Mouse (Mus musculus): ENCODE data around the gene Eif4ebp2.
A peak's percentile ranks its signal among the peaks of the same experiment; 100 is the strongest.

Eif4ebp2 gene

DNA sequence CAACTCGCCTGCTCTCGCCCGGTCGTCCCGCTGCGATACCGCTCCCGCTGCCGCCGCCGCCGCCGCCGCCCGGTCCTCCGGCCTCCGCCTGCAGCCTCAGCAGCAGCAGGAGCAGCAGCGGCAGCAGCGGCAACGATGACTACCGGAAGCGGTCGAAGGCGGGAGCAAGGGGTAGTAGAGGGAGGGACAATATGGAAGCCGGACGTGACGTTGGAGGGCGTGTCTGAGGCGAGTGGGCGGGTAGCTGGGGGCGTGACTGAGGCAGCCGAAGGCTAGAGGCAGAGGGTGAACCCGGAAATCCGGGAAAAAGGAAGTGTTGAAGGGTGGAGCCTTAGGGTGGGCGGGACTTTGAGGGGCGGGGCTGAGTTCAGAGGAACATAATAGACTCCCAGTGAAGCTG, at the start of gene Eif4ebp2:
Gene Eif4ebp2, minus strand, starts transcription at position 17 of the 400 bp plus-strand sequence.
- peak; percentile 93 for DNase-seq (ENCODE audit: low read depth, low spot score)

DNA sequence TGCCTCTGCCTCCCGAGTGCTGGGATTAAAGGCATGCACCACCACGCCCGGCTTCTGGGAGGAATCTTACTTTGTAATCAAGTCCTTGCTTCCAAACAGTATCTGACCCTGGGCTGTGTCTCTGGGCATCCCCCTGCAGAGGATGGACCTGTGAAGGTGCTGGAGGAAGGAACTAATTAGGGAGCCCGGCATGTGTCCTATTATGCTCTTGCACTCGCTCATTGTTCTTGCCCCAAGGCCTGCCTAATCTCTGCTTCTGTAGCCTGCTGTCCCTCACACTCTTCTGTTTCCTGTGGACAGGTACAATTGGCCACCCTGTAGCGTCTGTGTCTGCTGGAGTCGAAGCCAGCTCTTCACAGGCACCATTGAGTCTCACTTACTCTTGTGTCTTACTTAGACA, 48.3 kb upstream of the Eif4ebp2 start:
- no peak for DNase-seq (ENCODE audit: low read depth, low spot score)

- no peak for DNase-seq (ENCODE audit: low read depth, low spot score)
Measured at GRCm38 (mm10) chr10:61499505-61500466, 47.3 kb upstream of the Eif4ebp2 start.

DNA sequence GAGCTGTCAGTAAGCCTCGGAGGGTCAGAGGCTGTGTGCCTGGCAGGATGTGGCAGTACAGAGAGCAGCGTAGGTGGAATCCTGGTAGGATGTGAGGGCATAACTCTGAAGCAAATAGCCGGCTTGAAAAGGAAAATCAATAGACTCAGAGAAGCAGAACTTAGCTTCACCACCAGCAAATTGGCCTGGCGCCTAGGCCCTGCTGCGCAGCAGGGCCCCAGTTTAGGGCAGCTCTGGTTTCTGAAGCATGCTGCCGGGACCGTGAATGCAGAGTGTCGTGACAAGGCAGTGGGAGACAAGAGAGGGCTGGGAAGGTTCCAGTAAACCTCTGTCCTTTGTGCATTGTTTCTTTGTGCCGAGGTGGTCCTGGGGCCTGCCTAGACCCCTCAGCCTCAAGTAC, 43.8 kb upstream of the Eif4ebp2 start:
- DNase-seq (ENCODE audit: low read depth, low spot score) = no peak

DNA sequence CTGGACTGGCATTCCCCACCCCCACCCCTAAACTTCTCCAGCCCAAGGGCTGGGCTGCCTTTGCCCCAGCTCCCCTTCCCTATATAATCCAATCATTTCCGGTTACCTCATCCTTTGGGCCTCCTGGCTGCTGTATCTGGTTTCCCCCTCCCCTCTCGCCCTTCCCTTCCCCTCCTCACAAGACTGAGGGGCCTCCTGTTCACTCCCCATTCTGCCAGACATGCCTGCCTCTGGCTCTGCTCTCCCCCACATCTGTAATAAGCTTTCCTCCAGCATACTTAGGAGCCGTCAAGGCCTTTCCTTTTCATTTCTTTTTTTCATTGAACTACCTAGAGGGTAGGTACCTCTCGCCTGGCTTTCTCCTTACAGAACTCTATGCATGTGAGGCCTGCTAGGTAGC, 43.0 kb upstream of the Eif4ebp2 start:
- DNase-seq (ENCODE audit: low read depth, low spot score) = no peak

DNA sequence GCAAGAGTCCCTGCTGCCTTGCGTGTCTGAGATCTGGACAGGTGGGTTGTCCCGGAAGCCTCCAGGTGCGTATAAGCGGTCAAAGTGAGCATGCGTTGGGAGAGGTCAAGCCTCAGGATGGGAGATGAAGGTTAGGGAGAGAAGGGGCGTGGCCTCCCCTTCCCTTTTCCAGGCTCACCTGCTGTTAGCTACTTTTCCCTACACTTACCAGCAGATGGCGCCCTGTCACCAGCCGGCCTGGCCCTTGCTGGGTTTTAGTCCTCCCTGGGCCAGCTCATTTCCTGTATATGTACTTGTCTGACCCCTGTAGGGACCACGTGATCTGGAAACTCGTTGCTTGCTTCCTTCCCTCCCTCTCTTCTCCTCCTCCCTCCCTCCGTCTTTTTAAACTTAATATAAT, 39.6 kb upstream of the Eif4ebp2 start:
- peak; percentile 74 for DNase-seq (ENCODE audit: low read depth, low spot score)

- no peak for DNase-seq (ENCODE audit: low read depth, low spot score)
Measured at GRCm38 (mm10) chr10:61491573-61491972, 39.1 kb upstream of the Eif4ebp2 start.

GRCm38 (mm10) chr10:61488522-61489110, 36.2 kb upstream of the Eif4ebp2 start:
- DNase-seq (ENCODE audit: low read depth, low spot score) = no peak

DNA sequence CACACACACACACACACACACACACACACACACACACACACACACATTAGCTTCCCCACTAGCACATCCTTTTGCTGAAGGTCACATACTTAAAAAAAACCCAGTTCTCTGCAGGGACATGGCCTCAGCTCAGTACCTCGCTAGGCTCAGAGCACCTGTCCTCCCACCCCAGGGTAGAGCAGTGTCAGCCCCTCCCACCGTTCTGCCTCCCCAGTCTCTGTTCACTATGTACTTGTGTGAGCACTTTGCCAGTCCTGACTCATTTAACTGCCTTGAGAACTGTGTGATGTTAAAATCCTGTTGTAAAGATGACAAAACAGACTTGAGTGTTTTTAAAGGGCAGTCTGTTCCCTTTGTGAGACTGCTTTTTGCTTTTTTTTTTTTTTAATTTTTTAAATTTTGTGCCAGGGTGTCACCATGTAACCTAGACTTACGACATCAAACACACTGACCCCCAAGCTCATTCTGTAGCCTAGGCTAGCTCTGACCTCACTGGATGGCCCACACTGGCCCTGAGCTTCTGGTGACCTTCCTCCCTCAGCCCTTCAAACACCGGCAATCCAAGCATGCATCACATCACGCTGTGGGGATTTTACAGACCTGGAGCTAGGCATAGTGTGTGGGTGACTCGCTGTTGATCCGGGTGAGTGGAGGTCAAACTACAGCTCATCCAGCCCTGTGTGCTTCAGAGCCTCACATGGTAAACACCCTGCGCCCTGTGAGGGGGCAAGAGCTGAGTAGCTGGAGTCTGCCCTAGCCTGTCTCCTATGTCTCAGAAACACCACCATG, 34.3 kb upstream of the Eif4ebp2 start:
- DNase-seq (ENCODE audit: low read depth, low spot score) = no peak

- DNase-seq (ENCODE audit: low read depth, low spot score) = no peak
Measured at GRCm38 (mm10) chr10:61484801-61485200, 32.3 kb upstream of the Eif4ebp2 start.

DNA sequence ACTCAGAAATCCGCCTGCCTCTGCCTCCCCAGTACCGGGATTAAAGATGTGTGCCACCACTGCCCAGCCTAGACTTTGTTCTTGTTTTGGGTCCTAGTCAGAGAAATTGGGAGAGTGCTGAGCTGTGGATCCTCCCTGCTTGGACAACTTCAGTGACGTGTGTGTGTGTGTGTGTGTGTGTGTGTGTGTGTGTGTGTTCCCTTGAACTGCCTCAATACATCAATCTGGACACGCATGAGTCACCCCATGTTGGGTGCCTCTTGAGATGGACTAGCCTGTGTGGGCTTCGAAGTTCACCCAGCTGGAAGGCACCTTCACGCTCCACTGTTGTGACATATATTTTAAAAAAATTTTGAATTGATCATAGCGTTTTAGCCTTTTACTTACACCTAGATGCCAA, 30.3 kb upstream of the Eif4ebp2 start:
- DNase-seq (ENCODE audit: low read depth, low spot score) = no peak

- no peak for DNase-seq (ENCODE audit: low read depth, low spot score)
Measured at GRCm38 (mm10) chr10:61480488-61480887, 28.0 kb upstream of the Eif4ebp2 start.

GRCm38 (mm10) chr10:61479927-61480326, 27.5 kb upstream of the Eif4ebp2 start:
- no peak for DNase-seq (ENCODE audit: low read depth, low spot score)

GRCm38 (mm10) chr10:61479461-61479860, 27.0 kb upstream of the Eif4ebp2 start:
- no peak for DNase-seq (ENCODE audit: low read depth, low spot score)

GRCm38 (mm10) chr10:61476440-61477165, 24.1 kb upstream of the Eif4ebp2 start:
- no peak for DNase-seq (ENCODE audit: low read depth, low spot score)

GRCm38 (mm10) chr10:61475594-61476439, 23.4 kb upstream of the Eif4ebp2 start, which contains the start of gene Lrrc20:
Lrrc20 (plus strand) TSS chr10:61475801.
- peak; percentile 95 for DNase-seq (ENCODE audit: low read depth, low spot score)

- DNase-seq (ENCODE audit: low read depth, low spot score) = no peak
Measured at GRCm38 (mm10) chr10:61474344-61474743, 21.9 kb upstream of the Eif4ebp2 start.

DNA sequence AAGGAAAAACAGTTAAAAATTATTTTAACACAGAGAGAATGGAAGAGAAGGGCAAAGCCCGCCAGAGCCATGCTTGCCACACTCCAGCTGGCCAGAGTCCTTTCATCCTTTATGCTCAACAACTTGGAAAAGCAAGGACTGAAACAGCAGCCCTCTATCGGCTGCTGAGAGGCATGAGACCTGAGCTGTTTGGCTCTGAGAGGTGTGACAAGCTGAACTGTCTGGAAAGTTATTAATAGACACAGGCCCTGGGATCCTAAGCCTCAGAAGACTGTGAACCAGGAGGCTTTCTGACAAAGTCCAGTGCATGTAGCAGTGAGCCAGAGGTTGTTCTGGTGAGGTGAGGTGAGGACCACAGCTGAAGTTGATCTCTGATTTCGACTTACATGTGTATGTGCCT, 21.2 kb upstream of the Eif4ebp2 start:
- no peak for DNase-seq (ENCODE audit: low read depth, low spot score)

GRCm38 (mm10) chr10:61468900-61469299, 16.4 kb upstream of the Eif4ebp2 start:
- DNase-seq (ENCODE audit: low read depth, low spot score) = no peak

- no peak for DNase-seq (ENCODE audit: low read depth, low spot score)
Measured at GRCm38 (mm10) chr10:61466873-61467272, 14.4 kb upstream of the Eif4ebp2 start.
